In genomic region chr13:71179083-71179482, GRCm38 (mm10) we compare ENCODE assay signal across 26 mouse cellular contexts.
"Had no signal": no experiment of that assay in that cellular context is flagged by ENCODE, and none has a peak within 500 bp of the region (broad histone marks: within the 10 kb centered on the region; RNA-seq: fewer than 3 reads in every experiment).

No protein-coding gene starts in this region.

- H3K36me3 ChIP-seq: embryonic facial prominence, embryonic 10.5 days; embryonic facial prominence, embryonic 12.5 days; embryonic facial prominence, embryonic 13.5 days; embryonic facial prominence, embryonic 15.5 days; forebrain, embryonic 10.5 days; forebrain, embryonic 12.5 days; forebrain, embryonic 15.5 days; heart, embryonic 10.5 days had no signal

- H3K27me3 ChIP-seq: embryonic facial prominence, embryonic 13.5 days; embryonic facial prominence, embryonic 15.5 days; forebrain, embryonic 13.5 days; forebrain, embryonic 15.5 days had no signal

- H3K9ac ChIP-seq: embryonic facial prominence, embryonic 12.5 days; embryonic facial prominence, embryonic 13.5 days; embryonic facial prominence, embryonic 15.5 days; forebrain, embryonic 12.5 days; forebrain, embryonic 13.5 days; forebrain, embryonic 15.5 days; forebrain, postnatal 0 days had no signal

- H3K9me3 ChIP-seq: embryonic facial prominence, embryonic 10.5 days; embryonic facial prominence, embryonic 12.5 days; embryonic facial prominence, embryonic 13.5 days; embryonic facial prominence, embryonic 15.5 days; forebrain, embryonic 10.5 days; forebrain, embryonic 12.5 days; forebrain, embryonic 13.5 days; forebrain, embryonic 15.5 days; heart, embryonic 10.5 days had no signal

- H3K4me2 ChIP-seq: embryonic facial prominence, embryonic 12.5 days; embryonic facial prominence, embryonic 13.5 days; embryonic facial prominence, embryonic 15.5 days; forebrain, embryonic 12.5 days; forebrain, embryonic 13.5 days; forebrain, embryonic 15.5 days; heart, embryonic 11.5 days had no signal

- DNase-seq: cerebellum, adult 9-10 months; cerebellum, adult 9-11 months; cerebellum, postnatal 10 days; cerebellum, postnatal 14 days; cerebellum, postnatal 25 days; cerebellum, postnatal 36 days; embryo, embryonic 11 days; forebrain, postnatal 0 days; gastrocnemius, adult 2 months; gastrocnemius, postnatal 10 days; gastrocnemius, postnatal 14 days; gastrocnemius, postnatal 25 days; gastrocnemius, postnatal 36 days; heart, adult 18-20 months; heart, adult 2 months had no signal

- H3K4me3 ChIP-seq: embryonic facial prominence, embryonic 10.5 days; embryonic facial prominence, embryonic 12.5 days; embryonic facial prominence, embryonic 13.5 days; embryonic facial prominence, embryonic 15.5 days; erythroblast, embryonic 14.5 days; forebrain, embryonic 10.5 days; forebrain, embryonic 12.5 days; forebrain, embryonic 13.5 days; forebrain, embryonic 15.5 days; gastrocnemius, adult 2 months; heart, adult 2 months; heart, embryonic 10.5 days had no signal

- H3K27ac ChIP-seq: embryonic facial prominence, embryonic 10.5 days; embryonic facial prominence, embryonic 12.5 days; embryonic facial prominence, embryonic 13.5 days; embryonic facial prominence, embryonic 15.5 days; forebrain, embryonic 10.5 days; forebrain, embryonic 12.5 days; forebrain, embryonic 13.5 days; forebrain, embryonic 15.5 days; gastrocnemius, adult 2 months; heart, adult 2 months; heart, embryonic 10.5 days had no signal

- H3K4me1 ChIP-seq: embryonic facial prominence, embryonic 10.5 days; embryonic facial prominence, embryonic 12.5 days; embryonic facial prominence, embryonic 13.5 days; embryonic facial prominence, embryonic 15.5 days; forebrain, embryonic 10.5 days; forebrain, embryonic 12.5 days; forebrain, embryonic 13.5 days; forebrain, embryonic 15.5 days; heart, embryonic 10.5 days had no signal
